Mouse (Mus musculus): Measurements from ENCODE around the gene Peg10. TPM values are rescaled to one million over a fixed set of nuclear protein-coding genes. Genes with fewer than 3 reads are reported as not detected.
A peak's percentile ranks its signal among the peaks of the same experiment; 100 is the strongest.
"Not testable (repeated sequence)": the region's sequence is repeated elsewhere in the genome, so short reads cannot be mapped to it uniquely, and the experiment has no call there.

Peg10 gene
- polyA plus RNA-seq, 1 experiment from 2014 or later, result 7.0 TPM

- H3K4me2 ChIP-seq, result no peak overlapping the region
- WGBS, result 92% methylated on average over 10 of the region's 10 CpGs
- ATAC-seq (ENCODE audit: insufficient number of reproducible peaks, low FRiP score, low TSS enrichment, low read depth), result no peak
Observed at GRCm38 (mm10) chr6:4754286-4754685, 7.2 kb downstream of the Peg10 start.

GRCm38 (mm10) chr6:4754886-4755285 lies 7.8 kb downstream of the Peg10 start:
- Histone ChIP-seq H3K27me3 (no peaks in the 10 kb centered on the region), H3K27ac (no peak overlapping the region), H3K4me1 (no peaks in the 10 kb centered on the region), H3K4me3 (no peak overlapping the region), H3K36me3 (peaks cover 27% of the 10 kb centered on the region), H3K9me3 (0 out of 2 replicates have a peak, but pooled peaks cover 15% of the 10 kb centered on the region), H3K9ac (no peak overlapping the region), H3K4me2 (no peak overlapping the region)
- WGBS, result 92% methylated on average over 16 of the region's 16 CpGs
- ATAC-seq (ENCODE audit: insufficient number of reproducible peaks, low FRiP score, low TSS enrichment, low read depth), result no peak

More at GRCm38 (mm10) chr6:4754286-4754685, 7.2 kb downstream of the Peg10 start:
- Histone ChIP-seq H3K27me3 (no peaks in the 10 kb centered on the region), H3K4me1 (no peaks in the 10 kb centered on the region), H3K9me3 (0 out of 2 replicates have a peak, but pooled peaks cover 15% of the 10 kb centered on the region), H3K4me3 (no peak overlapping the region), H3K36me3 (peaks cover 27% of the 10 kb centered on the region), H3K27ac (no peak overlapping the region), H3K9ac (no peak overlapping the region)

GRCm38 (mm10) chr6:4761415-4762142 lies 14.5 kb downstream of the Peg10 start:
- H3K36me3 ChIP-seq; H3K9ac ChIP-seq; ATAC-seq (ENCODE audit: insufficient number of reproducible peaks, low FRiP score, low TSS enrichment, low read depth); H3K4me2 ChIP-seq; H3K9me3 ChIP-seq; H3K4me1 ChIP-seq; H3K27me3 ChIP-seq; H3K4me3 ChIP-seq; H3K27ac ChIP-seq: not testable (repeated sequence)
- 28% methylated on average over 3 of the region's 3 CpGs for WGBS

GRCm38 (mm10) chr6:4762252-4762651 lies 15.1 kb downstream of the Peg10 start:
- Histone ChIP-seq H3K4me1 (no peaks in the 10 kb centered on the region), H3K36me3 (0 out of 2 replicates have a peak, but pooled peaks cover 4% of the 10 kb centered on the region), H3K9ac (no peak overlapping the region), H3K27ac (no peak overlapping the region), H3K27me3 (no peaks in the 10 kb centered on the region), H3K4me3 (no peak overlapping the region), H3K9me3 (no peaks in the 10 kb centered on the region), H3K4me2 (no peak overlapping the region)
- ATAC-seq (ENCODE audit: insufficient number of reproducible peaks, low FRiP score, low TSS enrichment, low read depth), result peak; percentile 97
- 48% methylated on average over 2 of the region's 2 CpGs for WGBS

DNA sequence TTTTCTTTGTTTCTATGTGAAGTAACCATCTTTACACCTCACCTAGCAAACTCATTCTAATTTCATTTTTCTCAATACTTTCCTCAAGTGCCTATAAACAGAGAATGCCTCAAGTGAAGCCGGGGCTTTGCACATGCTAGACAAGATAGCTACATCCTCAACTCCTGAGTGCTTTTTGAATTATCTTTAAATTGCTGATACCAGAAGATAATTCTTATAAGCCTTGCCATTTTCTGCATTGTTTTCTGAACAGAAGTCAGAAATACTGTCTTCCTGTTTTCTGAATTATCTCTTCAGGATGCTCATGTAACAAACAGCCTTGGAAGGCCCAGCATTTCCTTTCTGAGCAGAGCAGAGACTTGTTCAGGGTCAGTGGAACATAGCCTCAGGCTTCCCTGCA lies 49.2 kb downstream of the Peg10 start:
- H3K27me3 ChIP-seq, result no peaks in the 10 kb centered on the region
- no peak overlapping the region for H3K9ac ChIP-seq
- WGBS, result 90% methylated on average over 1 of the region's 1 CpGs
- H3K9me3 ChIP-seq, result no peaks in the 10 kb centered on the region
- no peak overlapping the region for H3K27ac ChIP-seq
- no peak overlapping the region for H3K4me3 ChIP-seq
- no peak for ATAC-seq (ENCODE audit: insufficient number of reproducible peaks, low FRiP score, low TSS enrichment, low read depth)
- H3K4me1 ChIP-seq, result no peaks in the 10 kb centered on the region
- no peak overlapping the region for H3K4me2 ChIP-seq
- H3K36me3 ChIP-seq, result no peaks in the 10 kb centered on the region

DNA sequence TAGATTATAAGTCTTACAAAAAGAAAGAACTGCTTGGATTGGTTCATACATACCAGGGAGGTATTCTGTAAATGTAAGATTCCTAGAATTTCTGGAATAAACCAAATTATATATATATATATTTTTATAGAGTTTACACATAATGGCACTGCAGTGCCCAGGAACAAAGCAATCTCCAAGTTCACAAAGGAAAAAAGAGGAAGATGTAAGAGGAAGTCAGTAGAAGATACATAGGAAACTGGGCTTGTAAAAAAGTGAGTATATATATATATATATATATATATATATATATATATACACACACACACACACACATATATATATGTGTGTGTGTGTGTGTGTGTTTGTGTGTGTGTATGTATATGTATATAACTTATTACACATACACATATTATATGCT lies 50.2 kb downstream of the Peg10 start:
- not testable (repeated sequence) for ATAC-seq (ENCODE audit: insufficient number of reproducible peaks, low FRiP score, low TSS enrichment, low read depth); H3K4me1 ChIP-seq; H3K27me3 ChIP-seq; H3K4me2 ChIP-seq; H3K9ac ChIP-seq; H3K9me3 ChIP-seq; H3K36me3 ChIP-seq; H3K4me3 ChIP-seq; H3K27ac ChIP-seq

- no peak overlapping the region for H3K4me2 ChIP-seq
- no peaks in the 10 kb centered on the region for H3K9me3 ChIP-seq
- no peaks in the 10 kb centered on the region for H3K27me3 ChIP-seq
- no peak overlapping the region for H3K9ac ChIP-seq
- 50% methylated on average over 2 of the region's 2 CpGs for WGBS
- H3K36me3 ChIP-seq, result no peaks in the 10 kb centered on the region
- no peak overlapping the region for H3K27ac ChIP-seq
- no peak for ATAC-seq (ENCODE audit: insufficient number of reproducible peaks, low FRiP score, low TSS enrichment, low read depth)
- H3K4me3 ChIP-seq, result no peak overlapping the region
- no peaks in the 10 kb centered on the region for H3K4me1 ChIP-seq
Observed at GRCm38 (mm10) chr6:4798382-4798781, 51.3 kb downstream of the Peg10 start.

DNA sequence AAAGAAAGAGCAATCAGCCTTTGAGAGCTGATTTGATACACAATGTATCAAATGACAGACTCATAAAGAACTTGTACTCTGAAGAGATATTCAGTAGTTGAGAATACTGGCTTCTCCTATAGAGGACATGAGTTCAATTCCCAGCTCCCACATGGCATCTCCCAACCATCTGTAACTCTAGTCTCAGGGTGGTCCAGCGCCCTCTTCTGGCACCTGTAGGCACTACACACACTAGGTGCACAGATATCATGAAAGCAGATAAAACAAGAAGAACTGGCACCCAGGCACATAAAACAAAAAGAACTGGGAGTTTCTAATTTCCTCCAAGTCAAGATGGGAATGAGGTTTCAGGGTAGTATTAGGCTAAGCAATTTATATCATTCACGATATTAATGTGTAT lies 52.3 kb downstream of the Peg10 start:
- 77% methylated on average over 2 of the region's 2 CpGs for WGBS
- no peak for ATAC-seq (ENCODE audit: insufficient number of reproducible peaks, low FRiP score, low TSS enrichment, low read depth)
- Histone ChIP-seq H3K27ac (no peak overlapping the region), H3K9me3 (no peaks in the 10 kb centered on the region), H3K4me3 (no peak overlapping the region), H3K36me3 (no peaks in the 10 kb centered on the region), H3K4me1 (no peaks in the 10 kb centered on the region), H3K4me2 (no peak overlapping the region), H3K27me3 (no peaks in the 10 kb centered on the region), H3K9ac (no peak overlapping the region)

GRCm38 (mm10) chr6:4806981-4807380 lies 59.9 kb downstream of the Peg10 start:
- no peak overlapping the region for H3K4me3 ChIP-seq
- no peaks in the 10 kb centered on the region for H3K27me3 ChIP-seq
- H3K9ac ChIP-seq, result no peak overlapping the region
- 0 out of 2 replicates have a peak overlapping the region, but pooled peaks have one; percentile 6 for H3K4me2 ChIP-seq
- 16% methylated on average over 12 of the region's 12 CpGs for WGBS
- no peak overlapping the region for H3K27ac ChIP-seq
- H3K4me1 ChIP-seq, result peaks cover 6% of the 10 kb centered on the region; the same call in 1 of the 2 replicates
- no peaks in the 10 kb centered on the region for H3K36me3 ChIP-seq
- no peaks in the 10 kb centered on the region for H3K9me3 ChIP-seq
- no peak for ATAC-seq (ENCODE audit: insufficient number of reproducible peaks, low FRiP score, low TSS enrichment, low read depth)

Other genes with a start within 250 kb of the Peg10 start
- gene Col1a2, start 242.5 kb upstream of the Peg10 start, polyA plus RNA-seq (2015; fragmentation: Nextera tagmentation; extraction: Ambion mirVana), result 2,665 and 3,005 TPM in 2 replicates
- 26.3 and 27.8 TPM in 2 replicates for gene Casd1, start 146.5 kb upstream of the Peg10 start, polyA plus RNA-seq (2015; fragmentation: Nextera tagmentation; extraction: Ambion mirVana)
- 79.9 and 84.9 TPM in 2 replicates for gene Sgce, start 99 bp upstream of the Peg10 start, polyA plus RNA-seq (2015; fragmentation: Nextera tagmentation; extraction: Ambion mirVana)
- gene Ppp1r9a, start 155.6 kb downstream of the Peg10 start, polyA plus RNA-seq (2015; fragmentation: Nextera tagmentation; extraction: Ambion mirVana), result 15.3 and 16.3 TPM in 2 replicates

Data from limb, embryonic 15.5 days (tissue).